Mouse (Mus musculus): ENCODE data around the gene Tnfsf9.

DNA sequence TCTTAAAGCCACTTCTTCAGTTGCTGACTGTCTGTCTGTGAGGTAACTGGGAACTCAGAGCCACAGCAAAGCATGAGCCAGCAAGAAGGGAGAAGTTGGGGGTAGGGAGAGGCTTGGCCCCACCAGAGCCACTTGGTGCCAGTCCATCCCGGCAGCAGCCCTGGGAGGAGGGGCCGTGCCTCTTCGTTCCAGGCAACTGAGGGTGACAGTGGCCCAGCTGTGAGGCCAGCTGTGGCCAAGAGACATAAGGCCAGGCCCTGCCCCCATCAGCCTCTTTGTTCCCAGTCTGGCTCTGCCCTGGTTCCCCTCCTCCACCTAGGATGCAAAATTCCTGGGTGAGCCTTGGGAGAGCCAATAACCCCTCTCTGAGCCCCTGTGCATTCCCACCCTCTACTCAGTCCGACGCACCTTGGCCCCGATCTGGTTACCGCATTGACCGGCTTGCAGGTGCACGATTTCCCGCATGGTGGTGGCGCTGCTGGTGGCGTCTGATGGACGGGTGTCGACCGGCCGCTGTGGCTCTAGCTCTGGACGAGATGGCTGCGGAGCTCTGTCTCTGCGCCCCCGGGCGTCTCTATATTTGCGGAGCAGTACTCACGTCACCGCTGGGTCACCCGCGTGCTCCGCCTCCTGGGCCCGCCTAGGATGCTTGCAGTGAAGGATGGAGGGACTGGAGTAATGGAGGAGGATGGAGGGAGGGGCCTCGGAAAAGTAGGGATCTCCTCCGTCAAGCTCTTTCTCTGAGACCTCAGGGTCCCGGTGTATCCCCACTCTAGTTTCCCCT, 17.9 kb upstream of the Tnfsf9 start, which contains the start of gene Tubb4a:
- TF ChIP-seq CTCF (IDR thresholded peaks at IDR 0.05; ENCODE audit: insufficient read depth, low read length) = no peak
- no peak for TF ChIP-seq POLR2A (IDR thresholded peaks at IDR 0.05; ENCODE audit: borderline replicate concordance, extremely low read depth, low read depth, low read length)
